Mouse (Mus musculus): ENCODE measurements around the gene Cyp2w1. TPM values are rescaled to one million over a fixed set of nuclear protein-coding genes. Genes with fewer than 3 reads are reported as not detected.
"Not testable (repeated sequence)": the region's sequence is repeated elsewhere in the genome, so short reads cannot be mapped to it uniquely, and the experiment has no call there.

Cyp2w1 gene
- total RNA-seq, 1 experiment from 2014 or later: not detected

- no peak for ATAC-seq (ENCODE audit: extremely low read depth, insufficient number of reproducible peaks, low FRiP score, poor library complexity, severe bottlenecking)
These were observed 26.7 kb downstream of the Cyp2w1 start for GRCm38 (mm10) chr5:139378986-139379629.

DNA sequence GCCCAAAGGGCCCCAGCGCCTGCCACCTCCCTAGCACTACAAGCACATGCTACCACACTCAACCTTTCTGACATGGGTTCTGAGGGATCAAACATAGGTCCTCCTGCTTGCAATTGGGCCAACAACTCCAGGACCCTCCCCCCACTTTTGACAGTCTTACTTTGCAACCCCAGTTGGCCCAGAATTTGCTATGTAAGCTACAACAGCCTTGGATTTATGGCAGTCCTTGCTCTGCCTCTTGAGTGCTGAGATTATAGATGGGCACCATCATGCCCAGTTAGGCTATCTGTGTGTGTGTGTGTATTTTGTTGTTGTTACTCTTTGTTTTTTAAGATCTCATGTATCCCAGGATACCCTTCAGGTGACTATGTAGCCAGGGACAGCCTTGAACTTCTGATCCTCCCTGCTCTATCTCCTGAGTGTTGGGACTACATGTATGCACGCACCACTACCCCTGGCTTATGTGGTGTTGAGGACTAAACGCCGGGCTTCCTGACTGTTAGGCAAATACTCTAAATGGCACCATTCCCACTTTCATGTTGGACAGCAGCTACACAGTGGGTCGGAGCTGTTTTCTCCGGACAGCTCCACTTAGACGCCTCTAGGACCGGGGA lies 27.5 kb downstream of the Cyp2w1 start:
- ATAC-seq (ENCODE audit: extremely low read depth, insufficient number of reproducible peaks, low FRiP score, poor library complexity, severe bottlenecking): no peak

DNA sequence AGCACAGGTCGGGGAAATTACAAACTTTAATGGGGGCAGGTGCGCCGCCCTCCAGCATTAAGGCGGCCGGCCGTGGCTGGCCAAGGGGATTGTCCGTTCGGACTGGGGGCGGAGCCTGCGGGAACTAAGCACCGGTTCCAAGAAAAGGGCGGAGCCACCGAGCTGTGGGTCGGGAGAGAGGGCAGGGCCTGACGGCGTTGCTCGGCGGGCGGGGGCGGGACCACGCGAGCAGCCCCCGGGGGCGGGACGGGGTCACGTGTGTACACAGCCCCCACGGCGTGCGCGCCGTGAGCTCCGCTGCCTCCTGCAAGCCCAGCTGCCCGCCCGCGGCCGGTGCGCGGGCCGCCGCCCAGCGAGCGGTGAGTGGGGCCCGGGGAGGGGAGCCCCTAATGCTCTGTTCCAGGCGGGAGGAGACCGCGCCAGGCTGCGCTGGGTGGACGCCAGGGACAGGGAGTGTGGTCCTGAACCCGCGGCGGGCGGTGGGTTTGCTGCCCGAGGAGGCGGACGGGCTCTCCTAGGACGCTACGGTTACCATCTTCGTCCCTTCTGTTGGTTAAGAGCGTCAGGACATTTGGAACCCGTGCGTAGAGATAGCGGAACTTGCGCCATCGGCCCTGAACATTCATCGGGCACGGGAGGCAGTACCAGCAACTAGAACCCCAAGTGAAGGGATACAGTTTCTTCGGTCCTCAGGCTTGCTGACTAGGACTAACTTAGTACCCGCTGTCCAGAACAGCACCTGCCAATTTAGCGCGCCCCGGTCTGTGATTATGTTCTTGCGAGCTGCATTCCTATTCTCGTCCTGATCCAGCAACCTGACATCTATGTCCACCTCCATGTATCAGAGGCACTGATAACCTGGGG lies 28.2 kb downstream of the Cyp2w1 start:
- peak; percentile 55 for ATAC-seq (ENCODE audit: extremely low read depth, insufficient number of reproducible peaks, low FRiP score, poor library complexity, severe bottlenecking)

DNA sequence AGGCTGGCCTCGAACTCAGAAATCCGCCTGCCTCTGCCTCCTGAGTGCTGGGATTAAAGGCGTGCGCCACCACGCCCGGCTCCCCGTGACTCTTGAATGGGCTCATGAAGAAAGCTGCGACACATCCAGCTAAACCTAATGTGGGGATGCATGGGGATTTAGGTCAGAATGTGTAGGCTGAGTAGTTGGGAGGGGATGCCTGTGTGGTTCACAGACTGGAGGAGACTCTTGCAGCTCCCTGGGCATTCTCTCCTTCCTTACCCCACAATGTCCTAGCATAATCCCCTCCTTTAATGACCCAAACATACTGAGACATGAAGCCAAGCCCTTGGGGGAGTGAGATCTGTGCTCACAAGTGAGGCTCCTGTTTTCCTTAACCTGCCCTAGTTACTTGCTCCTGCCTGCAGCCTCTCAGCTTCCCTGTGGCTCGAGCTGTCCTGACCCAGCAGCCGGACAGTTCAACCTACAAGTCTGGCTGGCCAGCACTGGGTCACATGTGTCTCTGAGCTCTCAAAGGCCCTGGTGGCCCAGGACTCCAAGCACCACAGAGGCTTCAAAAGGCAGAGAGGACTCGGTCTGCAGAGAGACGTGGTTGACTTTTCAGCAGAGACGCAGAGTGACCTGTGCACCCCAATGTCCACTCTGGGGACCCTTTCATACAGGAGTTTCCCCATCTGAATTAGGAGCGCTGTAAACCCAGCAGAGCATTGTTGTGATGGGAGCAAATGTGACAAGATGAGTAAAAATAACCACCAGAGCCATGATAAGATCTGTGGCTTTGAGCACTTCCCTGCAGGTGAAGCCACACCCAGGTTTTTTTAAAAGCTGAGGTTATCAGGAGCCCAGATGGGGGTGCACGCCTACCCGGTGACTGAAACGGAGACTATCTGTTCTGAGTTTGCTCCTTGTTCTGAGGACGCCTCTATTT lies 29.4 kb downstream of the Cyp2w1 start:
- peak; percentile 30; the same call in 1 of the 2 replicates for ATAC-seq (ENCODE audit: extremely low read depth, insufficient number of reproducible peaks, low FRiP score, poor library complexity, severe bottlenecking)

- ATAC-seq (ENCODE audit: extremely low read depth, insufficient number of reproducible peaks, low FRiP score, poor library complexity, severe bottlenecking): peak; percentile 27; the same call in 1 of the 2 replicates
These were observed 30.3 kb downstream of the Cyp2w1 start for GRCm38 (mm10) chr5:139382760-139383159.

- ATAC-seq (ENCODE audit: extremely low read depth, insufficient number of reproducible peaks, low FRiP score, poor library complexity, severe bottlenecking): no peak
These were observed 30.8 kb downstream of the Cyp2w1 start for GRCm38 (mm10) chr5:139383234-139383633.

DNA sequence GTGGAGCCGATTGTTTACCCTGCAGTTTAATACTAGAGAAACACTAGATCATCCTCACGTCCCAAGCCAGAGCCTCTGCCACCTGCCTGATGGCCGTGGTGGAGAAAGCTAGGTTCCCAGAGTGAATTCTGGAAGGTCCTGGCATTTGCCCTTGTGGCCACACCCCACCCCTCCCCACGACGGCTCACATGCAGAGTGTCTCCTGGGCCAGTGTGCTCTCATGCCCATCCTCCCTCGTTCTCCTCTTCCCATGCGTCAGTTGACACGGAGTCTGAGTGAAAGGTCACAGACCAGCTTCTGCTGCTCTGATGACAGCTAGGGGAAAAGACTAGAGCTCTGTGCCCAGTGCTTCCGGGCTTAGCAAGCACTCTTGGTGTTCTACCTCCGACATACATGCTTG lies 32.1 kb downstream of the Cyp2w1 start:
- no peak for ATAC-seq (ENCODE audit: extremely low read depth, insufficient number of reproducible peaks, low FRiP score, poor library complexity, severe bottlenecking)

DNA sequence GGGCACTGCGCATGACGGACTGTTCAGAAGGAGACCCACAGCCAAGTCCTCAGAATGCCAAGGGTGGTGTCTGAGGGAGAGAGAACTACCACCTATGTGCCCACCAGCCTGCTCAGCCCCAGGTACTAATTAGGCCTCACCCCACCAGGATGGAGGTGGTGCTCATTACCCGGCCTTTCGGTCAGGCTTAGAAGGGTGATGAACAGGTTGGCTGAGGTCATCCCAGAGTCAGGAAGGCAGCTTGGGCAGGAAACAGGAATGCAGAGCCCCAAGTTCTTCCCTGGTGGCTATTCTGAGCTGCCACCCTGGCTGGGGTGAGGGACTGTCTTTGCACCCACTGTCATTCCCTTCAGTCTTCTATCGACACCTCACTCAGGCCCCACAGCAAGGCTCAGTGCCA lies 33.6 kb downstream of the Cyp2w1 start:
- ATAC-seq (ENCODE audit: extremely low read depth, insufficient number of reproducible peaks, low FRiP score, poor library complexity, severe bottlenecking): no peak

DNA sequence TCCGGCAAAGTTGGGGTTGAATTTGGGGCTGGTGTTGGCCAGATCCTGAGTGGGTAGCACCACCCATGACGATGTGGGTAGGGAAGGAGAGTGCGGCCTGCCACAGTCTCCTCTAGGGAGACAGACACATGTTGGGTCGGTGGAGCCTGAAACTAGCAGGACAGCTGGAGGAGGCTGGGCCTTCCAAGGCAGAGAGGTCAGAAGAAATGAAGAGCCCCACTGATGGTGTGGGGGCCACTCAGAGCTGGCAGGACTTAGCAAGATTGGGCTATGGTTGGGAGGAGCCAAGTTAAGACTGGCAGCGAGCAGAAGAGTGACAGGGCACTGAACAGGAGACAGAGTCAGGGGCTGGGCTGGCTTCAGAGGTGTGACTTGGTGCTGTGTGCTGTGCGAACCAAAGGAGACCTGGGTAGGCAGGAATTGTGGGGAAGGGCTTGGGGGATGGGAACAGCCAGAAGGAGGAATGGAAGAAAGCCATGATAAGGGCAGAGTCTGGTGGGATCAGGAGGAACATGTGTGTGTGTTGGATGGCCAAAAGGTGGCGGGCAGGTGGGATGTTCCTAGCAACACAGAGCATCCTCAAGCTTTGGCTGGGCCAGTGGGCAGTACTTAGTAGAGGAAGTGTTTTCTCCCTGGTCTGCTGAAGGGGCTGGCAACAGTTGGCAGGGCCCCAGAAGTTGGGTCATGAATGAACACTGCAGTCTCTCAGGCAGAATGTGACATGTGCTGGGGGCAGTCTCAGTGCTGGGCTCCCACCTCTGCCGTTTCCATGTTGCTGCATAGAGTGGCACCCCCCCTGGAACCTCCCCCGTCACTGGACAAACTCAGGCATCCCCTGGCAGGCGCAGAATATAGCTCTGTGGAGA lies 35.1 kb downstream of the Cyp2w1 start:
- ATAC-seq (ENCODE audit: extremely low read depth, insufficient number of reproducible peaks, low FRiP score, poor library complexity, severe bottlenecking): no peak

DNA sequence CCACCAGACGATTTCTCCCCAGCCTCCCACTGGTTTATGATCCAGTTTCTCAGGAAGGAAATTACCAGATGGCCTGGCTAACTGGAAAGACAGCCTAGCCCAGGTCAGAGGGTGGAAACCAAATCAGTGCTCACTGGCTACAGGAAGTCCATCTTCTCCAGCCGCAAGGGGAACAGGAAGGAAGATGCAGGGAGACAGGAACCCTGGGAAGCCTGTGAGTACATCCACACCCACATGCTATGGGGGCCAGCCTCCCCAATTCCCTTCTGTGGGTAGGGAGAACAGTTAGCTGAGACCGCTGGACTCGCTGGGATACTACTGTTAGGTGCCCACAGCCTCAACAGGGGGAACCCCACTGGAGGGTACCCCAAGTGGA lies 35.8 kb downstream of the Cyp2w1 start:
- no peak for ATAC-seq (ENCODE audit: extremely low read depth, insufficient number of reproducible peaks, low FRiP score, poor library complexity, severe bottlenecking)

GRCm38 (mm10) chr5:139388694-139389675 lies 36.6 kb downstream of the Cyp2w1 start:
- ATAC-seq (ENCODE audit: extremely low read depth, insufficient number of reproducible peaks, low FRiP score, poor library complexity, severe bottlenecking): no peak

GRCm38 (mm10) chr5:139389676-139390061 lies 37.3 kb downstream of the Cyp2w1 start:
- no peak for ATAC-seq (ENCODE audit: extremely low read depth, insufficient number of reproducible peaks, low FRiP score, poor library complexity, severe bottlenecking)

DNA sequence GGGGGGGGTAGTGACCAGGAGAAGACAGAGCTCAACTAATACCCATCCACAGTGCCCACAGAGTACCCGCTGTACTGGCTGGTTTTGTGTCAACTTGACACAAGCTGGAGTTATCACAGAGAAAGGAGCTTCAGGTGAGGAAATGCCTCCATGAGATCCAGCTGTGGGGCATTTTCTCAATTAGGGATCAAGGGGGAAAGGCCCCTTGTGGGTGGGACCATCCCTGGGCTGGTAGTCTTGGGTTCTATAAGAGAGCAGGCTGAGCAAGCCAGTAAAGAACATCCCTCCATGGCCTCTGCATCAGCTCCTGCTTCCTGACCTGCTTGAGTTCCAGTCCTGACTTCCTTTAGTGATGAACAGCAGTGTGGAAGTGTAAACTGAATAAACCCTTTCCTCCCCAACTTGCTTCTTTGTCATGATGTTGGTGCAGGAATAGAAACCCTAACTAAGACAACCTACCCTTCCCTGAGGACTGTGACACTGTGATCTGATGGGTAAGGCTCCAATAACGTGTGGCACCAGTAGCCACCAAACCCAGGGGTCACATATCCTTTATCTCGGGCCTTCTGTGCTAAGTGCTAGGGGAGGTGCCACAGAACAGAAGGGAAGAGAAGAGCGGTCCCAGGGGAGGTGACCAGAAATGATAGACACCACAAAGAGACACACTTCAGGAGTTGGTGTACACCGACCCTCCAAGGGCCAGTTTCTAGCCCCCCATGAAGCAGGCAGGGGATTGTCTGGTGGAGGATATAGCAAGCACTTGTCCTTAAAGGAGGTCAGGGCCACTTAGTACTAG lies 38.1 kb downstream of the Cyp2w1 start:
- not testable (repeated sequence) for ATAC-seq (ENCODE audit: extremely low read depth, insufficient number of reproducible peaks, low FRiP score, poor library complexity, severe bottlenecking)

DNA sequence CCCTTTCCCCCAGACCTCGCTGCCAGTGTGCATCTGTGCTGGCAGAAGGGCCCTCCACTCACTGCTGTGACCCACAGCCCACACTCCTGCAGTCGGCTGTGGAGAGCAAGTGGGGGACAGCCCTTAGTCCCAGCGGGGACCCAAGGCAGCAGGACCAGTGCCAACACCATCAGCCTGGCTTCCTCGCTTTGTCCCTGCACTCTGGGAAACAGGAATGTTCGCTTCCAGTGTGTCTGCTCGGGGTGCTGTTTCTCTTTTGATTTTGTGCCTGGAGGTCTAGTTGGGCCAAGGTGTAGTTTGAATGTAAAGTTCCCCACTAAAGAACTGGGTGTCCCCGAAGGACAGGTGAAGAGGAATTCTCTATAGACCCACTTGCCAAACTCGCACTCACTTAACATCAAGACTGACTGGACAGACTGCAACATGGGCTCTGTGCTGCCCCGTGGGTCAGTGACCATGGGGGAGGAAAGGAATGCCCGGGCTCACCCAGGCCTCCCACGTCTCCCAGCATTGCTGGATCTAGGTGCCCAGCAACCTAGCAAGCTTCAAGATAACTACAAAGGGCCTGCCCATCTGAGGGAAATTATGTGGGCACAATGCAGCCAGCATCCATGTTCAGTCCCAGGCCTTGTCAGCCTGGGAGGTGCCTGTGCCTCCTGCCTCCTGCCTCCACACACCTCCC lies 39.0 kb downstream of the Cyp2w1 start:
- ATAC-seq (ENCODE audit: extremely low read depth, insufficient number of reproducible peaks, low FRiP score, poor library complexity, severe bottlenecking): no peak

DNA sequence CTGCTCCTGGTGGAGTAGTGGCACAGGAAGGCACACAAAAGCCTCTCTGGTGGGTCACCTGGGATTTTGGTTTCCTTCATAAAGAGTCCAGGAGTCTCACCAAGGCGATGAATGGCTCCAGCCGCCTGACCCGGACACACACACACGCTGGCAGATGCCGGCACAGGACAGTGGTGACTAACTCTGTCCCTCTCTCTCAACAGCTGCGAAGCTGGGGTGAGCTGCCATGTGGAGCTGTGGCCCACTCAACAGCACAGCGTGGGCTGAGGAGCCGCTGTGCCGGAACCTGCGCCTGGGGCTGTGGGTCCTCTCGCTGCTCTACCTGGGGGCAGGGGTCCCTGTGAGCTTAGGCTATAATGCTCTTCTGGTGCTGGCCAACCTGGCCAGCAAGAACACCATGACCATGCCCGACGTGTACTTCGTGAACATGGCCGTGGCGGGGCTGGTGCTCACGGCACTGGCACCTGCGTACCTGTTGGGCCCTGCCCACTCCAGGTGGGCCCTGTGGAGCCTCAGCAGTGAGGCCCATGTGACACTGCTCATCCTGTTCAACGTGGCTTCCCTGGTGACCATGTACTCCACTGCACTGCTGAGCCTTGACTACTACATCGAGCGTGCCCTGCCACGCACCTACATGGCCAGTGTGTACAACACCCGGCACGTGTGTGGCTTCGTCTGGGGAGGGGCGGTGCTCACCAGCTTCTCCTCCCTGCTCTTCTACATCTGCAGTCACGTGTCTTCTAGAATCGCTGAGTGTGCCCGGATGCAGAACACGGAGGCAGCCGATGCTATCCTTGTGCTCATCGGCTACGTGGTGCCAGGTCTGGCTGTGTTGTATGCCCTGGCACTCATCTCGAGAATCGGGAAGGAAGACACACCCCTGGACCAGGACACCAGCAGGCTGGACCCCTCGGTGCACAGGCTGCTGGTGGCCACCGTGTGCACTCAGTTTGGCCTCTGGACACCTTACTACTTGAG lies 40.1 kb downstream of the Cyp2w1 start:
- no peak for ATAC-seq (ENCODE audit: extremely low read depth, insufficient number of reproducible peaks, low FRiP score, poor library complexity, severe bottlenecking)

All from neutrophil, adult 5-6 weeks (primary cell).